Mouse (Mus musculus): ENCODE measurements around the gene Sec22b.

- no peak for TF ChIP-seq GATA1 (IDR thresholded peaks at IDR 0.05; ENCODE audit: low read length)
- TF ChIP-seq TAL1 (IDR thresholded peaks at IDR 0.05; ENCODE audit: low read length) = no peak
These were observed 32.3 kb downstream of the Sec22b start for GRCm38 (mm10) chr3:97933251-97933650.
